Comparison of ENCODE assay signal across 21 mouse cellular contexts in the genomic region with DNA sequence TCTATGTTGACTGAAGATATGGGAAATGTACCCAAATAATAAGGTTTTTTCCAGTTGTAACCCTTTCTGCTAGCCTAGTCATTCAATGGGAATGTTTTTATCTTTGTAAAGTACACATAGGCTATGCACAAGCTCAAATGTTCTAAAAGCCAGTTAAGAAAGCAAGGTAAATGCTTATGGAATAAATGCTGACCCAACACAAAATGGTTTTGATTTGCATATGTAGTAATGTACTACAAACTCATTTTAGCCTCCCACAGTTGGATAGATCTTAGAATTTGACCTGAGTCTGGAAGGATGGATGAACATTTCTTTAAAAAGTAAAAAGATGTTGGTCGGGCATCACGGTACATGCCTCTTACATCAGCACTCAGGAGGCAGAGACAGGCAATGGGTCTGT. TPM values are rescaled to one million over a fixed set of nuclear protein-coding genes. Genes with fewer than 3 reads are reported as not detected.
"Had no signal": no experiment of that assay in that cellular context is flagged by ENCODE, and none has a peak within 500 bp of the region (broad histone marks: within the 10 kb centered on the region; RNA-seq: fewer than 3 reads in every experiment).

No protein-coding gene starts in this region.

- H3K27ac ChIP-seq: neural tube, embryonic 12.5 days; neural tube, embryonic 13.5 days; neural tube, embryonic 15.5 days; stomach, embryonic 15.5 days; stomach, postnatal 0 days had no signal

- DNase-seq: retina, postnatal 1 day; right cerebral cortex, adult 18-20 months; right cerebral cortex, postnatal 14 days; right cerebral cortex, postnatal 25 days; right cerebral cortex, postnatal 4 days; spleen, adult 18-20 months; thymus, adult 18-20 months; thymus, adult 2 months; thymus, postnatal 14 days; thymus, postnatal 25 days; thymus, postnatal 36 days; thymus, postnatal 4 days had no signal

- H3K4me1 ChIP-seq: neural tube, embryonic 12.5 days; neural tube, embryonic 13.5 days; neural tube, embryonic 15.5 days; stomach, embryonic 15.5 days had no signal

- H3K27me3 ChIP-seq: neural tube, embryonic 12.5 days; neural tube, embryonic 13.5 days; neural tube, embryonic 15.5 days; stomach, embryonic 15.5 days had no signal

- H3K4me2 ChIP-seq: neural tube, embryonic 12.5 days; neural tube, embryonic 13.5 days; neural tube, embryonic 15.5 days; stomach, embryonic 15.5 days had no signal

- H3K36me3 ChIP-seq: neural tube, embryonic 12.5 days; neural tube, embryonic 13.5 days; neural tube, embryonic 15.5 days; stomach, embryonic 15.5 days had no signal

- H3K4me3 ChIP-seq: neural tube, embryonic 12.5 days; neural tube, embryonic 13.5 days; neural tube, embryonic 15.5 days; stomach, embryonic 15.5 days had no signal

- H3K9me3 ChIP-seq: neural tube, embryonic 12.5 days; neural tube, embryonic 13.5 days; neural tube, embryonic 15.5 days; stomach, embryonic 15.5 days had no signal

- H3K9ac ChIP-seq: neural tube, embryonic 12.5 days; neural tube, embryonic 13.5 days; neural tube, embryonic 15.5 days; stomach, embryonic 15.5 days had no signal

RNA-seq across cellular contexts. Expression of gene Acmsd, which starts 37.5 kb away (rescaled TPM):
- polyA plus RNA-seq: neural tube, embryonic 12.5 days; neural tube, embryonic 15.5 days; small intestine, adult 2 months; stomach, postnatal 0 days; testis, adult 2 months; thymus, postnatal 0 days; urinary bladder, adult 2 months had no signal
